Mouse (Mus musculus) adrenal gland, postnatal 25 days (tissue): ENCODE measurements at regions not wholly inside any gene's neighbourhood (a gene's known extent, or its start where the extent isn't known, plus 50 kb on each side); places are given as distances from the start of the nearest gene placed in this dataset.

Experiments used
- DNase-seq: peaks from one replicate; pipeline ENCODE4 v3.0.0; 2021; ENCODE audit warnings: mixed read lengths

DNA sequence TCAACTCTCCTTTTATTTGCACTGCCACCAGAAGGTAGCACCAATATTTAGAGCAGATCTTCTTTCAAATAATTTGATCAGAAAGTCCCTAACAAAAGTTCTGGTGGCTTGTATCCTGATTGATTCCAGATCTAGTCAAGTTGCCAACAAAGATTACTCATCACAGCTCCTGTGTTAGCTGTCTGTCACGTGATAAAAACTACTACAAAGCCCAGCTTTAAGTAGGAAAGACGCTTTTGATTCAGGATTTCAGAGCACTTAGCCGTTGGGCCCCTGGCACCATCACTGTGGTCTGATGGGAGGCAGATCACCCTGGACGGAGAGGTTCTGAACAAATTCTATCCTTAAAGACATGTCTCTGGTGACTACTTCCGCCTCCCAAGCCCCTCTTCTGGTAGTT is 241.6 kb upstream of the Il12b start:
- no peak for DNase-seq

DNA sequence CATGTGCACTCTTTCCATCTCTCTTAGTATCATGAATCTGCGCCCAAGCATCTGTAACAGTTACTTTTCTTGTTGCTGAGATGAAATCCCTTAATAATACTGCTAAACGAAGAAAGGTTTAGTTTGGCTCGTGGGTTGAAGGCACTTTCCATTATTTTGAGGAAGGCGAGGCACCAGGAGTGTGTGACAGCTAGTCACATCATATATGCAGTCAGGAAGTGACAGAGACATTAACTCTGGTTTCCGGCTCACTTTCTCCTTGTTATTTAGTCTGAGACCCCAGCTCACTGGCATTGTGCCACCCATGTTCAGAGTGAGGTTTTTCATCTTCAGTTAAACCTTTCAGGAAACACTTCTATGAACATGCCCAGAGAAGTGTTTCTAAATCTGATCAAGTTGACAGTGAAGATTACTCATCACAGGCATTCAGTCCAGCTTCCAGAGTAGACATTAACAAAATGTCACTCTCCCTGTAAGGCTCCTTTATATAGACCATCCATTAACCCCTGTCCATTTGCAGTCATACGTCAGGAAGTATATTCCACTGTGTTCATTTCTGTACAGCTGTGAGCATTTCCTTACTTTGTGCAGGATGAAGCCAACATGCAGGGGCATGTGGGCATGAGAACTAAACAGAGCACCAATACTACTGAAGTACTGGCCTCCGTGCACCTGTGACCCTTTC is 238.0 kb upstream of the Il12b start:
- DNase-seq = no peak

DNA sequence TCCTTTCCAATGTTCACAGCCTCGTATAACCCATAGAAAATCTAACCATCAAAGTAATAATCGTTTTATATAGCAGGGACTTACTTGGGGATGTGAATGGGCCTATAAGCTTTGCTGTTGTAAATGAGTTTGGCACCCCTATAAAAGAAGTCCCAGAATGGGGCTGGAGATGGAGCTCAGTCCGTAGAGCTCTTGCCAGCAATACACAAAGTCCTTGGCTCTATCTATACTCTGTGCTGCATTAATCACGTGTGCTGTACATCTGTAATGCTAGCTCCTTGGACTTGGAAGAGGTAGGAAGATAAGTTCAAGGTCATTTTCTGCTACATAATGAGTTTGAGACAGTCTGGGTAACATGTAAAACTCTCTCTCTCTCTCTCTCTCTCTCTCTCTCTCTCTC is 236.8 kb upstream of the Il12b start:
- DNase-seq = no peak

DNA sequence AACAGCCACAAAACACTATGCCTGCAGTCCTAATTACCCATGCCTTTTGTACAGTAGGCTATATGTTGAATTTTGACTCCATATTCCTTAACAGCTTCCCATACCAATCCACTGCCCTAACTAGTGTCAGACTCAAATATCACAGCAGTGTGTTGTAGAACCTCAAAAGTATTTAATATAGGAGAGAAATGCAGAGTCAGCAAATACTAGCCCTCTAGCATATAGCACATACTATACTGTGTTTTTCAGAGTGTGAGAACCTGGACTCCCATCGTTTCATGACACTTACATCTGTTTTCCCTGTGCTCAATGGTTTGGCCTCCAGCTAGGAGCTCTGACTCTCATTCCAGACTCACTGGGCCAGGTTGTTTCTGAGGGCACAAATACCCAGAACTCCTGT is 236.1 kb upstream of the Il12b start:
- no peak for DNase-seq

DNA sequence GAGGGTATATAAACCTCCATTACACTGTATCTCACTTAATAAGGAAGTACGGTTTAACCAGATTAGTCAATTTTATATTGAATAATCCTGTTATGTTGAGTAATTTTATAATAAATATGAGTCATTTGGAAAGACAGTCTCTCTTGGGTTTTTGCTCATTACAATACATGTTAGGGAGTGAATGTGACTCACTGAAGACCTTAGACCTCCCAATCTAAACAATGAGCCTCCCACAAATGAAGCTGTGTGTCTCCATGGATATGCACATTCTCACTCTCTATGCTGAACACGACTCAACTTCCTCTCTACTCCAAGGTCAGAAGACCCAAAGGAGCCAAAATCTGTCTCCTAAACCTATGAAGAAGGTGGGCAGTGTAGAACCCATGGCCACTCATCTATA is 235.7 kb upstream of the Il12b start:
- DNase-seq = no peak

DNA sequence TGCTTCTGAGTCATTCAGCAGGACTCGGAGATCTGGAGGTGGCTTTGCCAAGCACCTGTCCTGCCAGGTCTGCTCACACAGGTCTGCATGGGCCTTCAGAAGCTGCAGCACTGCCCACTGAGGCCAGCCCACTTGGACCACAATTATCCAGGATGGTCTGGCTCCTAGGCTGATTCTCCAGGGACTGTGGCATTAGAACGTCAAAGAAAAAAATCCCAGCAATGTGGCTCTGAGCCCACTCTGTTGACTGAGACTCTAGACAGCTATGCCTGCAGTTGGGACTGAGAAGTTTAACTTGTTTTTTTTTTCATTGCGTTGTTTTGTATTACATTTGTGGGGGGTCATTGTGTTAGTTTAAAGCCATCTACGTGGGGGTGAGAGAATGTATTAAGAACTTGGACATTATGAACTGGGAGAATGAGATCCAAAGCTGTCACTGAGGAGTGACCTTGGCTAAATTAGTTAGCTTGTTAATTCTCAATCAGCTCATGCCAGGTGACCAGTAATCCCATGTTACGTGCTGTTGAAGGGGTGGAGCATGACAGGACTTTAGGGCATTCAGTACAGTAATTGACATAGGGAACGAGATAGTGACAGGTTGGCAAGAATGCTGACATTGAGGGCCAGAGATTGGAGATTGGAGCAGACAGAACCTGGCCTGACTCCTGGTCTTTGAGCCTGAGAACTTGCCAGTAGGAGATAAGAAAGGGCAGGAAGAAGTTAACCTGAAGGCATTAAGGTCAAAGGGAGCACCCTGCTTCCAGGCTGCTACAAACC is 232.0 kb upstream of the Il12b start:
- DNase-seq = no peak

DNA sequence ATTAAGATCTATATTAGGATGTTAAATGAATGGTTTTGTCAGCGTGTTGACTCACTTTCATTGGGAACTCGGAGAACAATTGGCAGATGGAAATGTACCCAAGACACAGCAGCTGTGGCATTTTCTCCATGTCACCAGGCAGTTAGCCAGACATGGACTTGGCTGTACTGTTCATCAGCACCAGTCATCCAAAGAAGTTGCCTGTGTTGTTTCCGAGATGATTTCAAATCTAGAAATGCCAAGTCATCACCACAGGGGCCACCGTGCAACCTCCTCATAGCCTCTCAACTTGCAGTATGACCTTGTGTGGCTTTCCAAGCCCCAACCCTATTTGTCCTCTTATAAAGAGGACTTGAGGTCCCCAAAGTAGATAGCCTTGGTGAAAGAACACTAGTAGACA is 227.4 kb upstream of the Il12b start:
- DNase-seq = no peak

DNA sequence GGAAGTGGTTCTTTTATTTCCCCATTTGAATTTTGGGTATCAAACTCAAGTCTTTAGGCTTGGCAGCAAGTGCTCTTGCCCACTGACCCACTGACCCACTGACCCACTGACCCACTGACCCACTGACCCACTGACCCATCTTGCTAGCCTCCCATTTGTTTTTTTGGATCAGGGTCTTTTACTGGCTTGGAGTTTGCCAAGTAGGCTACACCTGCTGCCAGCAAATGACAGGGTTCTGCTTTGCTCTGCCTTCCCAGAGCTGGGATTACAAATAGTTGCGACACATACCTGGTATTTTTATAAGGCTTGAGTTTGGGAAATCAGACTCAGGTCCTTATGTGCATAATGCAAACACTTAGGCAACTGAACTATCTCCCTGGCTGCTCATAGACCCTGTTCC is 226.7 kb upstream of the Il12b start:
- peak; percentile 7 for DNase-seq

DNA sequence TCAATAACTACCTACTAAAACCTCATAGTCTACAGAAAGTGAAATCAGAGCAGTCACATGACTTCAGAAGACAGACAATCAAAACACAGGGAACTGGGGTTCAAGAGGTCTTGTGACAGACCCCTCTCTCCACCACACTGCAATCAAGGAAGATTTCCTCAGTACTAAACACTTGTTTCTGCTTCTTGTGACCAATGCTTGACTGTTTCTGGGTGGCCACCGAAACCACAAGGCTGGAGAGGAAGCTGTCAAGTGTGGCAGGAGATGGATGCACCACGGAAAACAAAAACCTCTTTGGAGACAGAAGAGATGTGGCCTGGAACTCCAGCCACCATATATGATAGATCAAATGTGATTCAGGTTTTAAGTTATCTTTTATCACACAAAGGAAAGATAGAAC is 225.3 kb upstream of the Il12b start:
- DNase-seq = no peak

DNA sequence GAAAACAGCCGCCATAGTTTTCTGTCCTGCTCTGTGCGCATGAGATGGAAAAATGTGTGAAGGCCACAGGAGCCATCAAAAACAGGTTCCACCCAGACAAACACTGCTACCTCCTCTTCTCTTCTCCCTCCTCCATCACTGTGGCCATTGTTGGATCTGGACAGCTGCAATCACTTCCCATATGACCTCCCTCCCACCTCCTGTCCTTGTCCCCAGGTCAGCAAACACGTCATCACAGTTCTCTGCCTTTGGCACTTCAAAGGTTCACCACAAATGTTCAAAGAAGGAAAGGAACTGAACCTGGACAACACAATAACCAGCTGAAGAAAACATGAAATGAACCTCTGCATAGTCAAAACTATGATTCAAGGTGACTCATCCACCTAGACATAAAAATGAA is 220.2 kb upstream of the Il12b start:
- DNase-seq = no peak

DNA sequence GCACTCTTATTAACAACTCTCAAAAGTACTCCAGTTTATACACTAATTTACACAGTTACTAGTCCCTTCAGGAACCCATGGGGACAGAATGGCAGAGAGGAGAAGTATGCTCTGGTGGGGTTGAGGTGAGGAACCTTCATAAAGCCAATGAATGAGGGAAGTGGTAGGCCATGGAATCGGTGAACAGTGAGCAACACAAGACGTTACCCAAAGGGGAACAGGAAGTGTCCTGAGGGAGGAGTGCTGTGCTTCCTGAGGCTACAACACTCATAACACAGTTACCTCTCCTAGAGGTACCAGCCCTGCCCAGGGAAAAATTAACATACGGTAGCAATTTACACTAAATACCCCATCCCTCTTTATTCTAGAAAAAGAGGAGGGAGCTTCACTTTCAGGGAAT is 216.0 kb upstream of the Il12b start:
- DNase-seq = no peak

DNA sequence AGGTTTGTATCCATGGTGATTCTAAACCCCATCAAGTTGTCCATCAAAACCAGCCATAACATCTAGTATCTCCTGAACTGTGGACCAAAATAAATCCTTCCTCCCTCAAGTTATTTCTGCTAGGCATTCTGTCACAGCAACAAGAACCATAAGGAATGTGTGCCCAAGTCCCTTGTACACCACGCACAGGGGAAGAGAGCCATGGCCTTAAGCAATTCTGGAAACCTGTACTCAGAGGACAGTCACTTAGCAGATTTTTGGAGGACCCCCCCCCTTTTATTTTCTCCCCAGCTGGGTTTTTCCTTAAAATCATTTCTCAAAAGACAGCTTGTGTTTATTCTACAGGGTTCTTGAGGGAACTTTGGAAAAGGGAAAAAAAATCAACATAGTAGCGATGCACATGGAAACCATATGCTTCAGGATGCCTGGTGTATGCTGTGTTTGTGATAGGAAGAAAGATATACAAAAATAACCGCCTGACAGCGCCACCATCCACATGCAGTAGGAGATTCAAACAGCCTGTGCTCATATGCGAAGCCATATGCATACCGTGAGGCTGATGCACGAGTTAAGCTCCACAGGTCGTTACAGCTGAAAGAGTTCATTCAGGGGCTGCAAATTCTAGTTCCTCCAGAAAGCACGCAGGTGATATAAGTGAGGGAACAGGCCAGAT is 214.5 kb upstream of the Il12b start:
- DNase-seq = no peak

DNA sequence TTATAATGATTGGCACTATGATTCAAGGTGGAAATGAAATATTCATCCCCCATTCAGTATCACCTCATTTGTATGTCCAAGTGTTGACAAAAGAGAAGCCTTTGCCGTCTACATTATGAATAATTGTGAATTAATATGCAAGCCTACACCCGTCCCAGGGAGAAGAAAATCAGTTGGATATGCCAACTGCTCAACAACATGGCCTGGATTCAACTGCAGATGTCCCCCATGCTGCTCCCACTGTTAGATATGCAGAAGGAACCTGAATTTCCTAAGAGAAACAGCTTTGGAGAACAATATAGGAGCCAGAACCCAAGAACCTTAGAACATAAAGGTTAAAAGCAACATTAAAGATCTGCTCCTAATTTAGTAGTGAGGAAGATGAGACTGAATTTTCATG is 211.7 kb upstream of the Il12b start:
- DNase-seq = no peak

DNA sequence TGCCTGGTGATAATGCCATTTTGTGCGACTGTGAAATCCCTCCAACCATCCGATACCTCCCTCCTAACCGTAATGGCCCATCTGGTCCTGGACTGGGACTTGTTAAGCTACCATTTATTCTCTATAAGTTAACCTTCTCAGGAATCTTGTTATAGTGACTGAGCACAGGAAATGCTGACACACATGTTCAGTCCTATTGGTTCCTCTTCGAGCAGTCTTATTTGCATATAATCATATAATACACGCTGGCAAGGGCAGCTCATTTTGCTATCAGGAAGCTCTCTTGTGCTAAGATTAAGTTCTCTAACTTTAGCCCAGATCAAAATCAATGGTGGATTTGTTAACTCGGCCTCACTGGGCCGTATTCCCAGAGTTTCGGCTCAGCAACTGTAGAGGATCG is 206.1 kb upstream of the Il12b start:
- DNase-seq = no peak

DNA sequence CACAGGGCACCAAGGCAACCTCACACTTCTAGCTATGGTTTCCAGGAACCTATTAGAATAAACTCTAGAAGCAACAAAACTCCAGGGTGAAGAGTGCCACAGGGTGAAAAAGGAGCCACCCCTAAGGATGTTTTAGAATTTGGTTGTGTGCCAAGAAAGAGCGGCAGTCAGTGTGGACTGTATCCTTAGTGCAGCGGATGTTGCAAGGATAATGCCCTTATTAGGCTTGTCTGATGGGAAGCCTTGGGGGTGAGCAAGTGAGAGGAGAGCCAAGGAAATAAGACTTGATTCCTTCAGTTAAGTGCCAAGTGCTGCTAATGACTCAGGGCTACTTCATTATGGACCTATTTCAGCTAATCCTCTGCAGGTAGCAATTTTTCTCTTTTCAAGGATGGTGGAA is 197.1 kb upstream of the Il12b start:
- DNase-seq = no peak

DNA sequence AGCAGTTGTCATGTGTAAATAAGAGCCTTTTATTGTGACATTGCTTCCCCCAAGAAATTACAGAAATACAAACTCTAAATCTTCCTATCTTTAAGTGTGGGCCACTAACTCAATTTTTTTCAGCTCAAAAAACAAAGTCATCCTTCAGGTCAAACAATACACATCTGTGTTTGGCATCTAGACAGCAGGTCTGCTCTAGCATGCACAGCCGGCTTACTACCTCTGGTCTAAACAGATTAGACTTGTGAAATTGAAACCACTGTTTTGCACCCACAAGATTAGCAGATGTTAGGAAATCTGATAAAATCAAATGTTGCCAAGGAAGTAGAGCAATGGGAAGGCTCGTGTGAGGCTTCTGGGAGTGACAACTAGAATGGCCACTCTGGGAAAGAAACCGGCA is 195.5 kb upstream of the Il12b start:
- no peak for DNase-seq

DNA sequence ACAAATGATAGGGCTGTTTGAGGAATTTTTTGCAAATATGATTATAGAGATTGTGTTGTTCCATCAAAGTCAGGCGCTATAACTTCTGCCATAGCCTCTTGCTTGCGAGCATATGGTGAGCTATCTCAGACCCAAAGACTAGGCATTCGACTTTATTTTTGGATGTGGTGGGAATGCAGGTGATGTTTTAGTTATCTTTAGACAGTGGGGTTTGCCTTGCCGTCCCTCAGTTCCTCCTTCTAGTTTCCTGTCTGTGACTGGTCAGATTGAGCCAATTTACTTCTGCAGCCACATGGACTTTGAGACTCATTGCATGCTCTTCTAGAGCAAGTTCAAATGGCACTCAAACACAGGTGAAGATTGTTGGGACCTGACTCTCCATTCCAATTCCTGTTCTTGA is 193.0 kb upstream of the Il12b start:
- no peak for DNase-seq

DNA sequence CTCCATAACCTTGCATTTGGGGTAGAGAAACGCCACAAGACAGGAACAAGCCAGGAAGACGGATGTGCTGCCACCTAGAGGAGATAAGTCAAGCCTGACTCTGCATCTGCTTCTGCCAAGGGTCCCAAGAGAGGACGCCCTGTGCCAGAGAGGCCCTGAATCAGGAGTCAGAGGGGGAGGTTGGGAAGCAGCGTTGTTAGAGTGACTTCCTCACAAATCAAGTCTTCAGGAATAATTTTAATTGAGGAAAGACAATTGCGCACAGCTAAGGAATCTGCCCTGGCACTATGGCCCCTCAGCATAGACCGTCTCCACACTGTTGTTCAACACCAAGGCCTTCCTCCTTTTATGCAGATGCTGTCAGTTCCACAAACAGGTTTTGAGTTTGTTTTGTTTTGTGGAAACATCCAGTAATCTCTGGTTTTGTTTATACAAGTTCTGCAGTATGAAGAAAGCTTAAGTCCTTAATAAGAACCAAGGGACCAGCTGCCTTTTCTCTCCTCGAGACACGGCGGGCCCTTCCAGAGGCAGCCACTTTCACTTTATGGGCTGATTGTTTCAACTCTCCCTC is 187.9 kb upstream of the Il12b start:
- peak; percentile 32 for DNase-seq

DNA sequence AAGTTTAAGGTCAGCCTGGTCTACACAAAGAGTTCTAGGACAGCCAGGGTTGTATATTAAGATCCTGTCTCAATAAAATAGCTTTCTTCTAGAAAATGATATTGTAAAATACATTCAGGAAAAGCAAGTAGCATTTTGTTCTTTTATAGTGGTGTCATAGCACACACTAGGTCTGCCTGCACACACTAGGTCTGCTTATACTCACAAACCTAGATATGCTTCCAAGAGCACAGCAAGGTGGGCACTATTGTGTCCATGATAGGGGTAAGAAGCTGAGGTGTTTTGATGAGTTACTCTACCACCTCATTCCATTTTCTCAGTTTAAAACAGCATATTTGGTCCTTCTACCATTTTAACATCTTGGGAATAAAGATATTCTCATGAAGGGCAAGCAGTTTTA is 185.8 kb upstream of the Il12b start:
- no peak for DNase-seq

DNA sequence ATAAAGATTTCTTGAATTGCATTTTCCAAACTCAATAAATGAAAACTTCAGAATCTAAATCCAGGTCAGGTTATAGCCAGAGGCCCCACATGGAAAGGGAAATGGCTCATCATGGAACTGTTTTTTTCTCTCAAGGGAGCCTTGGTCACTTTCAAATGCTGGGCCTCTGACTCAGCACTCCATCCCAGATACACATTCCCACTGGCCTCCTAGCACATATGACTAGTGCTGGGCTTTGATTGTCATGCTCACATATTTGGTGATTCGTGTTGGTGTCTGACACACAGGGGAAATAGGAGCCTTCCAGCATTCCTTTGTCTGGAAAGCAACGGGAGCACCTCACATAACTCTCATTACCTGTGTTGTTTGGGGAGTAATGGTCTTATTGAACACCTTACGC is 183.5 kb upstream of the Il12b start:
- no peak for DNase-seq

DNA sequence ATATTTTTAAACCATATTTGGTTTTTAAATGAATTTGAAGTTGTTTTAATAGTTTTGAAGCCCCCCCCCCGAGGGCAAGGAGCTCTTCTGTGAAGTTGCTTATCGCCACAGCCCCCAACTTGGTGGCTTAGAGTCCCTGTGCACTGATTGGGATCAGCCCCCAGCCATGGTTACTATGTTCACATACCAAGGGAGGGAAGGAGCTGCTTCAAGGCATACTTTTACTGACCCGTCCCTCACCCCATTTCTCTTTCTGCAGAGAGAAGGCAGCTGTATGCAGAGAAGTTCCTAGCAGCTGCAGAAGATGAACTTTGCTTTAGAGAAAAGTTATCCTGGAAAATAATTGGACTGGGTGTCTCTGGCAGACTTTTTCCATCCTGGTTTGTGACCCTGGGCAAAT is 179.9 kb upstream of the Il12b start:
- DNase-seq = no peak

DNA sequence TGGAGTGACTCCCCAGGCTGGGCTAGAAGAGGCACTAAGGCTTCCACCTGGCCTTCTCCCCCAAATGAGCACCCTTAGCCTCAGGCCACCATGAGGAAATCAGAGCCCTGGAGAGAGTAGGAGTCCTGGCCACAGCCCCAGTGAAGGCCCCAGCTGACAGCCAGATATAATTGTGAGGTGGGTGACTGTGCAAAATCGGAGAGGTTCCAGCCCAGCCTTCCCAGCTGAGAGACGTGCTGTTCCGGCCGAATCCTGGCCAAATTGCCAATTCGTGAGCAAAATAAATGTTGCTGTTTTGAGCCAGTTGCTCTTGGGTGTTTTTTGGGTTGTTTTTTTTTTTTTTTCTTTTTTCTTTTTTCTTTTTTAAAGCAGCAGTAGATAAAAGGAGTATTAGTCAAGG is 169.9 kb upstream of the Il12b start:
- DNase-seq = no peak

DNA sequence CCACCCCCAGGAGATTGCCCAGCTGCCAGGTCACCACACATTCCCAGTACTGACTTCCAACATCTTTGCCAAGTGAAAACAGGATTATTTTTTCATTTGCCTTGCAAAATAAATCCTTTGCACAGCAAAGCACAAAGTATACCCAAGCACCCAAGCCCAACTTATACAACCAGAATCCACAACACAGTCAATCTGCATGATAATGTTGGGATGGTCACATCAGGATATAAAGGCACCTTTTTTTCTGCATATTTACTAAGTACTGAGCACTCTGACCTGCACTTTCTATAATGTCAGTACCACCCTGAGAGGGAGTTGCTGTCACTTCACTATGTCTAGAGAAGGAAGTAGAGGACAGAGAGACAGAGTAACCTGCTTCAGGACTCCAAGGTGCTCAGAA is 164.4 kb upstream of the Il12b start:
- no peak for DNase-seq

DNA sequence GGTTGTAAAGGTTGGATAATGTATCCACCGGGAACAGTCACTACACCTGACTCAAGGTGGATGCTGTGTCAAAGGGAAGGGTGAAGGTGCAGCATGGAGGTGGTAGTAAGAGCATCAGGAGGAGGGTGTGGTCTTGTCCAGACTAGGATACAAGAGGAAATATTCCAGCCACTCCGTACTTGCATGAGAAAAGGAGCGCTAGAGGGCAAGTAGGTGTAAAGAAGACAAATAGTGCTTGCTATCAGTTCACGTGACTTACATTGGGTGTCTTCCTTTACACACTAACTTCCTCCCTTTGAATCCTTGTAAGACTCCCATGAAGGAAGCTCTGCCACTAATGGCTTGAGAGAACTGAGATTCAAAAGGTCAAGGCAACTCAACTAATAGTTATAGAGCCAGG is 161.8 kb upstream of the Il12b start:
- no peak for DNase-seq
